Mouse (Mus musculus): ENCODE measurements around the gene Zfp512.

Gene Zfp512

GRCm38 (mm10) chr5:31528560-31528959 is 76.3 kb downstream of the Zfp512 start:
- DNase-seq (ENCODE audit: low read depth in 1 of 2, low spot score in 2 of 2): no peak

Data from monocyte, adult 2 months (primary cell).